Mouse (Mus musculus) limb, embryonic 12.5 days (tissue): ENCODE data around the gene Nfs1. TPM values are rescaled to one million over a fixed set of nuclear protein-coding genes. Genes with fewer than 3 reads are reported as not detected.
"Not testable (repeated sequence)": the region's sequence is repeated elsewhere in the genome, so short reads cannot be mapped to it uniquely, and the experiment has no call there.

ENCODE experiments used
- ATAC-seq: fragments of 200-750 bp; cut with Nextera tagmentation; 2 replicates; pipeline ENCODE4 v1.8.0; 2017; ENCODE audit warnings: low read depth, moderate TSS enrichment; ENCODE audit not compliant: insufficient number of reproducible peaks, insufficient read depth, low FRiP score, low TSS enrichment
- H3K27ac ChIP-seq: fragments of 300-500 bp; sonication (generic); 2 replicates; pipeline ENCODE4 v1.5.1; 2016; ENCODE audit warnings: mild to moderate bottlenecking, moderate library complexity
- H3K27me3 ChIP-seq: fragments of 300-500 bp; sonication (generic); 2 replicates; pipeline ENCODE4 v1.6.1; 2016; ENCODE audit warnings: mild to moderate bottlenecking, moderate library complexity
- H3K36me3 ChIP-seq: fragments of 300-500 bp; sonication (generic); 2 replicates; pipeline ENCODE4 v1.6.1; 2016; ENCODE audit warnings: mild to moderate bottlenecking, moderate library complexity
- H3K4me1 ChIP-seq: fragments of 300-500 bp; sonication (generic); replicated peaks from 2 replicates; pipeline ENCODE4 v1.6.1; 2016
- H3K4me2 ChIP-seq: fragments of 300-500 bp; sonication (generic); 2 replicates; pipeline ENCODE4 v1.6.1; 2016; ENCODE audit warnings: mild to moderate bottlenecking, moderate library complexity
- H3K4me3 ChIP-seq: fragments of 300-500 bp; sonication (generic); replicated peaks from 2 replicates; pipeline ENCODE4 v1.5.1; 2016; ENCODE audit warnings: mild to moderate bottlenecking
- H3K9ac ChIP-seq: fragments of 300-500 bp; sonication (generic); replicated peaks from 2 replicates; pipeline ENCODE4 v1.6.1; 2016; ENCODE audit warnings: mild to moderate bottlenecking, moderate library complexity
- H3K9me3 ChIP-seq: fragments of 300-500 bp; sonication (generic); 2 replicates; pipeline ENCODE4 v1.6.1; 2016; ENCODE audit warnings: mild to moderate bottlenecking, moderate library complexity
- WGBS: fragments of 180-500 bp; shearing (Covaris S2); methylation state at CpG from one replicate; pipeline ENCODE4 v1.1.7; 2016; 5-methylcytosine and 5-hydroxymethylcytosine counted together
- polyA plus RNA-seq: library from polyadenylated mRNA; unstranded; fragments of >200 nt; fragmentation: Nextera tagmentation; extraction: Ambion mirVana; gene quantifications from 2 replicates; pipeline ENCODE4 v1.2.1, GENCODE M21; 2016

Gene Nfs1
- 32.9 and 33.7 TPM in 2 replicates for polyA plus RNA-seq

DNA sequence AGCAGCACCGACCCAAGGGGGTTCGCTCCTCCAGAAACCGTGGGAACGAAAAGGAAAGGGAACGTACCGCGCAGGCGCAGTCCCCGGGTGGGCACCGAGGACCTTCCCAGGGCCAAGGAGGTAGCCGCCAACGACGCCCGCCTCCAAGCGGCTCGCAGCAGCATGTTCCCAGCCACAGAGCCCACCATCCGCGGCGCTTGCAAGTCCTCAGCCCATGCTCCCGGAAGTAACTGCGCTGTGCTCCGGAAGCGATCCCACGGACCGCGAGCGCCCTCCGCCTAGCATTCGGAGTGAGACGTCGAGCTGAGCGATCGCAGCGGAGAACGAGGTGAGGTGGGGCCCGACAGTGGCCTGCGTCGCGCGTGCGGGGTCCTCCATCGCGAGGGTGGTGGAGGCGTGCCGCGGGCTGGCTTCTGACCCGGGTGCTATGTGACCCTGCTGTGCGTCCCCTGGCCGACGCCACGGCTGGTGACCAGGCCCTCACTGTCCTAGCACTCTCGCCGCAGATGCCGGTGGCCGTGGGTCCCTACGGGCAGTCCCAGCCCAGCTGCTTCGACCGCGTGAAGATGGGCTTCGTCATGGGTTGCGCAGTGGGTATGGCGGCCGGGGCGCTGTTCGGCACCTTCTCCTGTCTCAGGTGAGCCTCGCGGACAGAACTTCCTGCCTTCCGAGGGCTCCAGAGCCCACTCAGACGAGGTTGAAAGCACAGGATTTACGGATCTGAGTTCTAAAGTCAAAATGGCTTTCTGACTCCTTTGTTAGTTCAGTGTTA, at the start of gene Nfs1, which contains the start of gene Romo1:
TSS of gene Nfs1 (minus strand) at position 234 of the 772 bp plus-strand sequence.
TSS of gene Romo1 (plus strand) at position 87 of the 772 bp plus-strand sequence.
- Histone ChIP-seq H3K27me3 (no peaks in the 10 kb centered on the region), H3K4me1 (peaks cover 5% of the 10 kb centered on the region), H3K4me2 (peak within 1 kb of the TSS; percentile 65), H3K4me3 (peak within 1 kb of the TSS; percentile 81), H3K36me3 (peaks cover 34% of the 10 kb centered on the region), H3K9ac (peak within 1 kb of the TSS; percentile 85), H3K27ac (peak within 1 kb of the TSS; percentile 95), H3K9me3 (no peaks in the 10 kb centered on the region)
- peak; percentile 99 for ATAC-seq
- under 1% methylated on average over 69 of the region's 70 CpGs for WGBS

DNA sequence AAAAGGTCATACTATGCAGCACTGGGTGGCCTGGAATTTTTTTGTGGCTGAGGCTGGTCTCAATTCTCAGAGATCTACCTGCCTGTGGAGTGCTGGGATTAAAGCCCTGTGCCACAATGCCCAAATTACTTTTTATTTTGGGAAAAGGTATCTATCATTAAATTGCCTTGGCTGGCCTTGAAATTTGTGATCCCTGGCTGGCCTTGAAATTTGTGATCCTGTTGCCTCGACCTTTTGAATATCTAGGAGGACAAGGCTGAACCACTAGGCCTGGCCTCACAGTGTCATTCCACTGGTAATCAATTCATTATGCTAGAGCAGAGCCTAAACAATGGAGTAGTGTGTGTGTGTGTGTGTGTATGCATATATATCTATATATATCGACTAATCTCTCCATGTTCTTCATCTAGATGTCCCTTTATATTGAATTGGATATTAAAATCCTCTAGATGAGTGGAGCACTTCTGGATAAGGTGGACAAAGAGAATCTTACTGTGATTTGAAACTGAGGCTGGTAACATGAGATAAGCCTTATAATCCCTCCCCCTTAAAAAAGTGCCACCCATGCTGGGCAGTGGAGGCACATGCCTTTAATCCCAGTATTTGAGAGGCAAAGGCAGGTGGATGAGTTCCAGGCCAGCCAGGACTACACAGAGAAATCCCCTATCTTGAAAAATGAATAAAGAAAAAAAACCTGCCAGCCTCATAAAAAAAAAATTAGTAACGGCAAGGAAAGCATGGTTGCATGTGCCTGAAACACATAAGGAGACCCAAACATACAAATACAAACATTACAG, 49.3 kb upstream of the Nfs1 start:
- no peak overlapping the region for H3K4me2 ChIP-seq
- no peaks in the 10 kb centered on the region for H3K36me3 ChIP-seq
- no peak for ATAC-seq
- no peak overlapping the region for H3K9ac ChIP-seq
- 83% methylated on average over 3 of the region's 3 CpGs for WGBS
- no peak overlapping the region for H3K27ac ChIP-seq
- H3K27me3 ChIP-seq = no peaks in the 10 kb centered on the region
- H3K4me1 ChIP-seq = peaks cover 9% of the 10 kb centered on the region
- H3K9me3 ChIP-seq = no peaks in the 10 kb centered on the region
- H3K4me3 ChIP-seq = no peak overlapping the region

DNA sequence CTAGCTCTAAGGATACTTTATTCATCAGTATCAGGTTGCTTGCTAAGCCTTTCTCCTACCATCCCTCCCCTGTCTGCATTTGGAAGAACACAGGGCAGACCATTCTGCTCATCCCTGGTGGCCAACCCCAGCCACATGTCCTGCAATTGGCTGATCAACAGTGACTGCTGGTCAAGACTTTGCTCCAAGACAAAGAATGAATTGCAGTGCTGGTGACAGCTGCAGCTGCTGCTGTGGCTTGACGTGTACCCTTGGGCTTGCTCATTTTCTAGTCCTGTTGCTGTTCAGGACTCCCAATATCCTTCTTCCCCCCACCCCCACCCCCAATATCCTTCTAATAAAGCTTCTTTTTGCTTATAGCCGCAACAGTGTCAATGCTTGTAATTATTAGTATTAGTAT, 48.1 kb upstream of the Nfs1 start:
- no peak overlapping the region for H3K4me2 ChIP-seq
- no peak for ATAC-seq
- no peaks in the 10 kb centered on the region for H3K4me1 ChIP-seq
- no peaks in the 10 kb centered on the region for H3K27me3 ChIP-seq
- H3K4me3 ChIP-seq = no peak overlapping the region
- no peaks in the 10 kb centered on the region for H3K36me3 ChIP-seq
- no peak overlapping the region for H3K9ac ChIP-seq
- H3K9me3 ChIP-seq = no peaks in the 10 kb centered on the region
- H3K27ac ChIP-seq = no peak overlapping the region
- WGBS = 68% methylated on average over 2 of the region's 2 CpGs

DNA sequence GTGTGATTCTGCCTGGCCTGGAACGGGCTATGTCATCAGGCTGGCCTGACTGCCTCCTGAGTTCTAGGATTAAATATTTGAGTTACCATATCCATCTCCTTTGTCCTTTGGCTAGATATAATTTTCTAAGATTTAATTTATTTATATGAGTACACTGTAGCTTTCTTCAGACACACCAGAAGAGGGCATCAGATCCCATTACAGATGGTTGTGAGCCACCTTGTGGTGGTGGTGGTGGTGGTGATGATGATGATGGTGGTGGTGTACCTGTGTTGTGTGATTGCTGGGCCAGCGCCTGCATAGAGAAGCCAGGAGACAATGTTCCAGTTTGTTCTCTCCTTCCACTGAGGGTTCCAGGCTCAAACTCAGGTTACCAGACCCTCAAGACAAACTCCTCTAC, 47.6 kb upstream of the Nfs1 start:
- Histone ChIP-seq H3K4me2 (no peak overlapping the region), H3K4me3 (no peak overlapping the region), H3K36me3 (no peaks in the 10 kb centered on the region), H3K27me3 (no peaks in the 10 kb centered on the region), H3K9ac (no peak overlapping the region), H3K9me3 (no peaks in the 10 kb centered on the region), H3K27ac (no peak overlapping the region), H3K4me1 (no peaks in the 10 kb centered on the region)
- 100% methylated on average over 2 of the region's 2 CpGs for whole genome bisulfite sequencing
- ATAC-seq = no peak

DNA sequence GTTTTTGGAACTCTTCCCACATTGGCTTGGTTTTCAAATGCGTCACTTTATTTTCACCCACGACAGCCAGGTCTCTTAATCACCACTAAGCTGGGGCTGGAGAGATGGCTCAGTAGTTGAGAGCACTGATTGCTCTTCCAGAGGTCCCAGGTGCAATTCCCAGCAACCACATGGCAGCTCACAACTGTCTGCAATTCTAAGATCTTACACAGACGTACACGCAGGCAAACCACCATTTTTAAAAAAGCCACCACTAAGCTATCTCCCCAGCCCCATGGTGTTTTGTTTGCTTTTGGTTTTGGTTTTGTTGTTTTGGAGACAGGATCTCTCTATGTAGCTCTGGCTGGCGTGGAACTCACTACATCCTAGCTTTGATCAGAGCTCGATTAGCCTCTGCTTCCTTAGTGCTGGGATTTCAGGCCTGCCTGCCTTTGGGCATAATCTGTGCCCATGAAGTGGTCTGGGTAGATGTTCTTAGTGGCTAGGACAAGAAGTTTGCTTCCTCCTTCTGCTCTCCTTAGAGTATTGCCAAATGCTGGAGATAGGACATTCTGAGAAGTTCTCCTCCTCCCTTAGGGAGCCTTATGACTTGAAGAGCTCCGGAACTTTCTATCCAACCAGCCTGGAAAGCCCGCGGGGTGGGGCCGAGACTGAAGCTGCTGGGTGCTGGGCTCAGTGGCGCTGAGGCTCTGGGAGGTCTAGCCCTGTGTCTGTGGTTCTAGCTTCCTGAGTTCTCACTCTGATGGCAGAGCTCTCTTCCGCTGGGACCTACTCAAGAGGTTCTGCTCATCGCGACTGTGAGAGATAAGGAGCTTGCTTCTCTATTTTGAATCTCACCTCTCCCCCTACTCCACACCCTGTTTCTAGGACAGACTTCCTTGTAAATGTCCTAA, 46.3 kb upstream of the Nfs1 start:
- Histone ChIP-seq H3K27ac (no peak overlapping the region), H3K4me3 (no peak overlapping the region), H3K9ac (no peak overlapping the region), H3K4me2 (no peak overlapping the region), H3K9me3 (no peaks in the 10 kb centered on the region), H3K27me3 (no peaks in the 10 kb centered on the region), H3K36me3 (no peaks in the 10 kb centered on the region), H3K4me1 (no peaks in the 10 kb centered on the region)
- 81% methylated on average over 14 of the region's 14 CpGs for WGBS
- ATAC-seq = no peak

DNA sequence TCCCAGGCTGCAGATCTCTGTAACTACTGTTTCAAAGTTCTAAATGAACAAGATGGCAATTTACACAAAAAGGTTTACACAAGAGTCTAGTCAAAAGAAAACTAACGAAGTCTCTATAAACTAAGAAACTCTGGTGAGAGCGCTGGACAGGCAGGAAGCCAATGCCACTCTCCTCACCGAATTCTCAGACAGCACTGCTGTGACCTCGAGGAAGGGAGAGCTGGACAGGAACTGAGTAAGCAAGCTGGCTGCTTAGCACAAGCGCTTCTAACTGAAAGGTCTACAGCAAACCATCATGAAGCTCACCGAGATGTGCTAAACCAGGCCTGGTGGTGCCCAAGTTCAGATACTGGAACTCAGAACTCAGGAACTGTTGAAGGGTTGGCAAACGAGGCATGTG, 45.3 kb upstream of the Nfs1 start:
- not testable (repeated sequence) for H3K4me2 ChIP-seq, H3K4me1 ChIP-seq, H3K9me3 ChIP-seq, ATAC-seq, H3K9ac ChIP-seq, H3K27ac ChIP-seq, H3K27me3 ChIP-seq, H3K4me3 ChIP-seq, H3K36me3 ChIP-seq
- 84% methylated on average over 7 of the region's 7 CpGs for WGBS

DNA sequence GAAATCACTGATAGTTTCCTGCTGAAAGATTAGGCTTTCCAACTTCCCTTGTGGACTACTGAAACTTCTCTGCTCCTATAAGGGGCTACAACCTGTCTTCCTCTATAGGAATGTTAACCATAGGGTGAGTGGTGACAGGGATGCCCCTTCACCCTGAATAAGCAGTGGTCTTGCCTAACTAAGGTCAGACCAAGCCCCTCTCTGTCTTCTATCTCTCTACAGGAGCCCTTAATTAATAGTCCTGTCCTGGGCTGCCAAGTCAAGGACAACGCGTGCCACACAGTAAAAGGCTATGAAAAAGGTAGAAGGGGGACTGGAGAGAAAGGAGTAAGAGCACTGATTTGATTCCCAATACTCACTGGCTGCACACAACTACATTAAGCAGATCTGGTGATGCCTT, 37.6 kb upstream of the Nfs1 start:
- no peaks in the 10 kb centered on the region for H3K9me3 ChIP-seq
- WGBS = 67% methylated on average over 2 of the region's 2 CpGs
- no peak overlapping the region for H3K9ac ChIP-seq
- peaks cover 15% of the 10 kb centered on the region for H3K36me3 ChIP-seq
- H3K4me3 ChIP-seq = no peak overlapping the region
- no peak for ATAC-seq
- no peak overlapping the region; the same call in 1 of the 2 replicates for H3K4me2 ChIP-seq
- peaks cover 12% of the 10 kb centered on the region for H3K4me1 ChIP-seq
- H3K27ac ChIP-seq = no peak overlapping the region
- H3K27me3 ChIP-seq = no peaks in the 10 kb centered on the region

DNA sequence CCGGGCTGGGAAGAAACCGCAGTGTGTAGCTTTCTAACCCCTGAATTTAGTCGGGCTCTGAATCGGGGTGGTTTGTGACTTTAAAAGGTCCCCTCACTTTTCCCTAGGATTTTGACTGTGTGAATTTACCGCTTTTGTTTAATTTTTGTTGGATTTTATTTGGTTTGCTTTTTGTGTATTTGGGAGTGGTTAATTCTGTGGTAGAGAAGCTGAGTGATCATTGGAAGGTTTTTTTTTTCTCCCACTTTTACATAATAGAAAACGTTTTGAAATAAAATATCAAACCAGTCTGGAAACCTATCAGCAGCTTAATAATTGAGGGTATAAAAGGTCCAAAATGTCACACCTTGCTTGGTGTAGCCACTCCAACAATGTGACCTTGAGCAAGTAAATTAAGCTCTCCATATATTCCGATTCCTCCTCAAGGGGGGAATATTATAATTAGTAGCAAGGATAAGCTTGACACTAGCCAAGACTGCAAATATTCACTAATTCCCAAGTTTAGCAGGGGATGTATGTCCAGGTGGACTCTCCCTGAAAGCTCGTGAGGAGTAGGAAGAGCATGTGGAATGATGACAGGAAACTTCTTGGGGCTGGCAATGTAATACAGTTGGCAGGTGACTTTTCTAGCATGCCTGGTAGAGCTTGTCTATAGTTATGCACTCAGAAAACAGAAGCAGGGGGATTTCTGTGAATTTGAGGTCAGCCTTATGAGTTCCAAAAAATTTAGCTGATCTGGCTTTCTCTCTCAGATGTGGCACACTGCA, 37.0 kb upstream of the Nfs1 start:
- Histone ChIP-seq H3K4me3 (peak overlapping the region; percentile 97), H3K4me2 (peak overlapping the region; percentile 68), H3K4me1 (peaks cover 12% of the 10 kb centered on the region), H3K36me3 (peaks cover 21% of the 10 kb centered on the region), H3K9ac (peak overlapping the region; percentile 77), H3K9me3 (no peaks in the 10 kb centered on the region), H3K27ac (peak overlapping the region; percentile 85), H3K27me3 (no peaks in the 10 kb centered on the region)
- ATAC-seq = no peak
- 18% methylated on average over 8 of the region's 8 CpGs for WGBS

DNA sequence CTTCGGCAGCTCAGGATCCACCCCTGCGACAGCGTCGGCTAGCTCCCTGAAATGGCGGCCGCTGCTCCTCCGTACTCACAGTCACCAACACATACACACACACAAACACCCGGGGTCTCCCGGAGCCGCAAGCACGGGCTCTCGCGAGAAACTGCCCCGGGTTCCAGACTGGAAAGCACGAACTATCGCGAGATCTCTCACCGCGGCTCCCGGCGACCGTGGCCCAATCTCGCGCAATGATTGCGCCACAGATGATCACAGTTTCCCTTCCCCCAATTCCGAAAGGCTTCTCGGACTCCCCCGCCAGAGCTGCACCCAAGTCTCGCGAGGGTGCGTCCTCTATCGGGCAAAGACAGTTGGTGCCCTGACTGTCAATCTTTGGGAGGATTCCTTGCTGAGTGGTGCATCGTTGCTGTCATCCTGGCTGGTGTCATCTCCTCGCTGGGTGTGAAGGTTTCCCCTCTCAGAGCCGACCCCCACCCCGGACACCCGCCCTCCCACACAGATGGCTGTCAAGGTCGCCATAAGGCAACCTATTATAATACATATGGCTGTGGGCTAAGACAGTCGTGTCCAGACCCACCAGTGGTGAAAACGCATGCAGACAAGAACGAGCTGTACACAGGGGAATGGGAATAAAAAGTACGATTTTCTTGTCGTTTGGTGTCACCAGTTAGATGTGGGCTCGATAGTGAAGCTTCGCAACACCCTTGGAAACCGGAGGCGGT, 36.3 kb upstream of the Nfs1 start, which contains the start of gene Rbm39:
TSS of gene Rbm39 (minus strand) at position 145 of the 728 bp plus-strand sequence.
- ATAC-seq = peak; percentile 96
- H3K9ac ChIP-seq = peak within 1 kb of the TSS; percentile 100
- peak within 1 kb of the TSS; percentile 97 for H3K4me3 ChIP-seq
- H3K9me3 ChIP-seq = no peaks in the 10 kb centered on the region
- peaks cover 16% of the 10 kb centered on the region for H3K4me1 ChIP-seq
- no peaks in the 10 kb centered on the region for H3K27me3 ChIP-seq
- peak within 1 kb of the TSS; percentile 98 for H3K27ac ChIP-seq
- WGBS = under 1% methylated on average over 47 of the region's 47 CpGs
- peak within 1 kb of the TSS; percentile 72 for H3K4me2 ChIP-seq
- peaks cover 27% of the 10 kb centered on the region for H3K36me3 ChIP-seq

DNA sequence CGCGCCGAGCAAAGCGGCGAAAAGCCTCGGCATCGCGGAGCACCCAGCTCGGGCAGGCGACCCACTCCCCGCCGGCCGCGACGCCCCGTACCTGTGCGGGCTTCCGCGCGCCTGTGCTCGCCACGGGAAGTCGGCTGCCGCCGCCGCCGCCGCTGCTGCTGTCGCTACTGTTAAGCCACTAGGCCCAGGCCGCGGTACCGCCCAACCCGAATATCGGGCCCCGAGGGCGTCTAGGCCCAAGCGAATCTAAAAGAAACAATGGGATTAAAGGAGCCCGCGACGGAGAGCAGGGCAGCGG, 35.8 kb upstream of the Nfs1 start:
- under 1% methylated on average over 41 of the region's 41 CpGs for WGBS
- peak overlapping the region; percentile 97 for H3K4me3 ChIP-seq
- H3K9me3 ChIP-seq = no peaks in the 10 kb centered on the region
- H3K4me1 ChIP-seq = peaks cover 16% of the 10 kb centered on the region
- peak overlapping the region; percentile 100 for H3K9ac ChIP-seq
- peak overlapping the region; percentile 98 for H3K27ac ChIP-seq
- peaks cover 32% of the 10 kb centered on the region for H3K36me3 ChIP-seq
- ATAC-seq = no peak
- no peak overlapping the region for H3K4me2 ChIP-seq
- no peaks in the 10 kb centered on the region for H3K27me3 ChIP-seq
